Mouse (Mus musculus): ENCODE measurements at regions not wholly inside any gene's neighbourhood (a gene's known extent, or its start where the extent isn't known, plus 50 kb on each side); places are given as distances from the start of the nearest gene placed in this dataset.

DNA sequence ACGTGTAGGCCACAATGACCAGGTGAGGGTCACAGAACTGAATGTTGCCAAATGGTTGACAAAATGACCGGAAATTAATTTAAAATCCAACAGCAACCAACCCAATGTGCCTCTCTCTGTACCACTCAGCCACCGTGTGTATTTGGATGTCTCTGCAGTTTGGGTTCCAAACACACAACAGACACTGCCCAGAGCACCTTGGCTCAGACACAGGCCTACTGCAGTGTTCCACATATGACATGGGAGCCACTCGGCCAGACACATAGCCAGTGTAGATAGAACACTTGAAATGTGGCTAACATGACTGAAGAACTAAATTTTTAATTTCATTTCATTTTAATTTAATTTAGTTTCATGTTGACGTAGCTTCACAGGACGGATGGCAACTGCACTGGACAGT is 61.8 kb upstream of the Nphp3 start:
- 87% methylated on average over 6 of the region's 6 CpGs for WGBS
- H3K36me3 ChIP-seq (ENCODE audit: control insufficient read depth, insufficient read depth, low read length) = no peaks in the 10 kb centered on the region
- no peak overlapping the region for H3K4me3 ChIP-seq (ENCODE audit: insufficient read depth, low read depth, low read length)
- no peak overlapping the region for H3K27ac ChIP-seq (ENCODE audit: insufficient read depth, low read depth, low read length)
- H3K4me1 ChIP-seq (ENCODE audit: control insufficient read depth, insufficient read depth, low read length) = no peaks in the 10 kb centered on the region
- TF ChIP-seq POLR2A (IDR thresholded peaks at IDR 0.05; ENCODE audit: low read depth, low read length) (no peak), CTCF (conservative IDR thresholded peaks at IDR 0.05; ENCODE audit: insufficient read depth, insufficient read length, low read depth, low read length) (no peak)
- no peaks in the 10 kb centered on the region for H3K27me3 ChIP-seq (replicated peaks; ENCODE audit: control insufficient read depth, insufficient read depth, low read length)
- DNase-seq = no peak

DNA sequence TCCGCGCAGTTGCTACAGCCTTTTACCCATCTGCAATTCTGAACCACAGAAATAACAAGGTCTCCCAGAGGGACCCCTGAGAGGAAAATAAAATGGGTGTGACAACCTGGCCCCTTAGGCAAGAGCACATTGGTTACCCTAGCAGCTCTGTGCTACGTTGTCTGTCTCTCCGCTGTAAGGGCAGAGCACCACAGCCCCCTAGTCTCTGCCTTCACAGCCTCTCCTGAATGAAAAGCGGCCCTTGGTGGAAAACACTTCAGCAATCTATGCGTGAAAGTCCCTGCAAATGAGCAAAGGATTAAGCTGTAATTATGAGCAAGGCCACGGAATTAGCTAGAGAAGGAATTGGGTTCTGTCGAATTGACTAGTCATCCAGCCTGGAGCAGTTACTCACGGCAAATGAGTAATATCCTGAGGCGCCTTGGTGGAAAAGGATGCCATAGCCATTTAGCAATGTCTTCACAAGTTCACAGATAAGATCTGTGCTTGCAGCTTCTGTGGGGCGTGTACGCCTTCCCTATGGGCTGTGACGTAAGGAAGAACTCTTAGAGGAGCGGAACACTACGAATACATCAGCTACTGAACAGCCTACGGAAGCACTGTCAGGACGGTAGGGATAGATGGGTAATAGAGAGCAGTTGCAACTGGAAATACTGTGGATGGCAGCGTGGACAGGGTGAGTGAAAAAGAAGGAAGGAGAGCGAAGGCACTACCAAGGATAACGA is 61.0 kb upstream of the Nphp3 start:
- no peaks in the 10 kb centered on the region for H3K36me3 ChIP-seq (ENCODE audit: control insufficient read depth, insufficient read depth, low read length)
- DNase-seq = no peak
- WGBS = 85% methylated on average over 20 of the region's 20 CpGs

GRCm38 (mm10) chr9:103941901-103942260 is 60.5 kb upstream of the Nphp3 start:
- TF ChIP-seq POLR2A (IDR thresholded peaks at IDR 0.05; ENCODE audit: low read depth, low read length) (no peak), CTCF (conservative IDR thresholded peaks at IDR 0.05; ENCODE audit: insufficient read depth, insufficient read length, low read depth, low read length) (no peak)
- Histone ChIP-seq H3K4me3 (ENCODE audit: insufficient read depth, low read depth, low read length) (no peak overlapping the region), H3K27ac (ENCODE audit: insufficient read depth, low read depth, low read length) (no peak overlapping the region), H3K27me3 (replicated peaks; ENCODE audit: control insufficient read depth, insufficient read depth, low read length) (no peaks in the 10 kb centered on the region), H3K36me3 (ENCODE audit: control insufficient read depth, insufficient read depth, low read length) (no peaks in the 10 kb centered on the region), H3K4me1 (ENCODE audit: control insufficient read depth, insufficient read depth, low read length) (no peaks in the 10 kb centered on the region)
- WGBS = 93% methylated on average over 11 of the region's 11 CpGs
- DNase-seq = no peak

More for the DNA sequence above, 61.0 kb upstream of the Nphp3 start:
- TF ChIP-seq POLR2A (IDR thresholded peaks at IDR 0.05; ENCODE audit: low read depth, low read length) = no peak
- TF ChIP-seq CTCF (conservative IDR thresholded peaks at IDR 0.05; ENCODE audit: insufficient read depth, insufficient read length, low read depth, low read length) = no peak
- Histone ChIP-seq H3K4me1 (ENCODE audit: control insufficient read depth, insufficient read depth, low read length) (no peaks in the 10 kb centered on the region), H3K27ac (ENCODE audit: insufficient read depth, low read depth, low read length) (no peak overlapping the region), H3K4me3 (ENCODE audit: insufficient read depth, low read depth, low read length) (no peak overlapping the region), H3K27me3 (replicated peaks; ENCODE audit: control insufficient read depth, insufficient read depth, low read length) (no peaks in the 10 kb centered on the region)

DNA sequence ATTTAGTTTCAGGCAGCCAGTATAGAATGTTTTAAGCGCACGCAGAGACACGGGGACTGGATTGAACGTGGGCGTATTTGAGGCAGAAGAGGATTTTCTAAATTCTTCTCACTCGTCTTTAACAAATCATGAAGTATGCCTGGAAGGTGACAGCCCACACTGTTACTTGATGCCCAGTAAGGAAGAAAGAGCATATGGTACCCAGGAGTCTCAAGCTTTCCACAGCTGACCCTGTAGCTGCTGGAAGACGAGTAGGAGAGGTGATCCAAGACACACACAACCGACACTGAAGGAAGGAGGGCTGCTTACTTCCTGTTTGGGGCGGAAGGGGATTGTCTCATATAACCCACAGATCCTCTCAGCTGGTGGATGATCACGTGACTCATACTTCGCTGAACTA is 56.9 kb upstream of the Nphp3 start:
- no peak for TF ChIP-seq POLR2A (IDR thresholded peaks at IDR 0.05; ENCODE audit: low read depth, low read length)
- no peak for TF ChIP-seq CTCF (conservative IDR thresholded peaks at IDR 0.05; ENCODE audit: insufficient read depth, insufficient read length, low read depth, low read length)
- Histone ChIP-seq H3K36me3 (ENCODE audit: control insufficient read depth, insufficient read depth, low read length) (no peaks in the 10 kb centered on the region), H3K4me1 (ENCODE audit: control insufficient read depth, insufficient read depth, low read length) (no peaks in the 10 kb centered on the region), H3K27me3 (replicated peaks; ENCODE audit: control insufficient read depth, insufficient read depth, low read length) (no peaks in the 10 kb centered on the region), H3K27ac (ENCODE audit: insufficient read depth, low read depth, low read length) (no peak overlapping the region), H3K4me3 (ENCODE audit: insufficient read depth, low read depth, low read length) (no peak overlapping the region)
- no peak for DNase-seq
- 66% methylated on average over 11 of the region's 11 CpGs for WGBS

DNA sequence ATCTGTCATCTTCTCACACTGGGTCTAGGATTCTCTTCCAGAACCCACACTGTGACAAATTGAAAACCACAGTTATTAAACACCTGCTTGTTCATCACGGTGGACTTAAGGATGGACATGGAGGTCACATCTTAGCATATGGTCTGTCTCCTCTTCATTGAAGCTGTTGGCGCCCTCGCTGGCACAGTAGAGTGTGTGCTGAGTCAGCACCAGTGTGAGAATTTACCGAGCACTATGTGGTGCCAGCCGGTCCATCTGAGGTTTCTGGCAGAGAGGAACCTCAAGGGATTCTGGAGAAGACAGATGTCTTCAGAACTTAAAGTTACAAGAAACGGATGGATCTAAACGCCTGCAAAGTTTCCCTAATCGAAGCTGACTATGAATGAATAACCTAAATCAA is 50.5 kb upstream of the Nphp3 start:
- no peak overlapping the region for H3K4me3 ChIP-seq (ENCODE audit: insufficient read depth, low read depth, low read length)
- no peaks in the 10 kb centered on the region for H3K4me1 ChIP-seq (ENCODE audit: control insufficient read depth, insufficient read depth, low read length)
- H3K36me3 ChIP-seq (ENCODE audit: control insufficient read depth, insufficient read depth, low read length) = no peaks in the 10 kb centered on the region
- no peak for TF ChIP-seq CTCF (conservative IDR thresholded peaks at IDR 0.05; ENCODE audit: insufficient read depth, insufficient read length, low read depth, low read length)
- TF ChIP-seq POLR2A (IDR thresholded peaks at IDR 0.05; ENCODE audit: low read depth, low read length) = no peak
- H3K27ac ChIP-seq (ENCODE audit: insufficient read depth, low read depth, low read length) = no peak overlapping the region
- DNase-seq = no peak
- WGBS = 94% methylated on average over 8 of the region's 8 CpGs
- H3K27me3 ChIP-seq (replicated peaks; ENCODE audit: control insufficient read depth, insufficient read depth, low read length) = no peaks in the 10 kb centered on the region
